Mouse (Mus musculus) erythroblast, embryonic 14.5 days (primary cell): ENCODE measurements at regions not wholly inside any gene's neighbourhood (a gene's known extent, or its start where the extent isn't known, plus 50 kb on each side); places are given as distances from the start of the nearest gene placed in this dataset.

Experiments used
- GATA1 ChIP-seq: IDR thresholded peaks from 2 replicates; pipeline ENCODE4 v1.6.1; 2012; ENCODE audit warnings: low read length, inconsistent platforms, mixed read lengths
- TAL1 ChIP-seq: IDR thresholded peaks from 3 replicates; pipeline ENCODE4 v1.6.1; 2012; ENCODE audit warnings: low read length, inconsistent platforms, mixed read lengths

GRCm38 (mm10) chr8:91925968-91926524 is 124.2 kb upstream of the Irx3 start:
- TF ChIP-seq GATA1: no peak
- no peak for TF ChIP-seq TAL1
